Mouse (Mus musculus) liver, embryonic 11.5 days (tissue): ENCODE data around the gene Prph. TPM values are rescaled to one million over a fixed set of nuclear protein-coding genes. Genes with fewer than 3 reads are reported as not detected.
"Not testable (repeated sequence)": the region's sequence is repeated elsewhere in the genome, so short reads cannot be mapped to it uniquely, and the experiment has no call there.

ENCODE experiments used
- ATAC-seq: fragments of 200-750 bp; cut with Nextera tagmentation; replicated peaks from 2 replicates; pipeline ENCODE4 v1.8.0; 2017; ENCODE audit warnings: moderate number of reproducible peaks, mild to moderate bottlenecking, moderate TSS enrichment, moderate library complexity; ENCODE audit not compliant: low FRiP score
- DNase-seq: peaks from one replicate; pipeline ENCODE4 v3.0.0-alpha.2; 2017; ENCODE audit warnings: low spot score
- H3K27ac ChIP-seq: fragments of 300-500 bp; sonication (generic); 2 replicates; pipeline ENCODE4 v1.5.1; 2014; ENCODE audit warnings: mild to moderate bottlenecking, low read depth, low read length, control low read depth
- H3K27me3 ChIP-seq: fragments of 300-500 bp; sonication (generic); replicated peaks from 2 replicates; pipeline ENCODE4 v1.6.1; 2014; ENCODE audit warnings: low read length, mixed read lengths; ENCODE audit not compliant: control insufficient read depth, insufficient read depth
- H3K36me3 ChIP-seq: fragments of 300-500 bp; sonication (generic); 2 replicates; pipeline ENCODE4 v1.6.1; 2014; ENCODE audit warnings: mild to moderate bottlenecking, low read length, moderate library complexity, mixed read lengths; ENCODE audit not compliant: control insufficient read depth, insufficient read depth
- H3K4me1 ChIP-seq: fragments of 300-500 bp; sonication (generic); replicated peaks from 2 replicates; pipeline ENCODE4 v1.6.1; 2014; ENCODE audit warnings: low read length, mixed read lengths; ENCODE audit not compliant: control insufficient read depth, insufficient read depth
- H3K4me2 ChIP-seq: fragments of 300-500 bp; sonication (generic); 2 replicates; pipeline ENCODE4 v1.6.1; 2014; ENCODE audit warnings: mild to moderate bottlenecking, control low read depth, moderate library complexity
- H3K4me3 ChIP-seq: fragments of 300-500 bp; sonication (generic); 2 replicates; pipeline ENCODE4 v1.5.1; 2014; ENCODE audit warnings: low read depth, low read length, control low read depth
- H3K9ac ChIP-seq: fragments of 300-500 bp; sonication (generic); 2 replicates; pipeline ENCODE4 v1.6.1; 2014; ENCODE audit warnings: low read depth, low read length, control low read depth
- H3K9me3 ChIP-seq: fragments of 300-500 bp; sonication (generic); 2 replicates; pipeline ENCODE4 v1.6.1; 2016; ENCODE audit warnings: low read length, inconsistent platforms, mixed read lengths; ENCODE audit not compliant: control insufficient read depth
- WGBS: fragments of 180-500 bp; shearing (Covaris S2); extraction: QIAGEN DNeasy Blood & Tissue Kit; methylation state at CpG from one replicate; pipeline ENCODE4 v1.1.7; 2014; 5-methylcytosine and 5-hydroxymethylcytosine counted together
- polyA plus RNA-seq: library from polyadenylated mRNA; unstranded; fragments of >200 nt; fragmentation: Nextera tagmentation; extraction: Ambion mirVana; gene quantifications from 2 replicates; pipeline ENCODE4 v1.2.1, GENCODE M21; 2014

Gene Prph
- polyA plus RNA-seq, 1 experiment from 2014 or later = 0.36 TPM

- Histone ChIP-seq H3K4me1 (peaks cover 13% of the 10 kb centered on the region; the same call in 1 of the 2 replicates), H3K4me2 (no peak overlapping the region), H3K9me3 (no peaks in the 10 kb centered on the region), H3K27me3 (peaks cover 65% of the 10 kb centered on the region), H3K27ac (no peak overlapping the region), H3K36me3 (no peaks in the 10 kb centered on the region), H3K9ac (no peak overlapping the region), H3K4me3 (no peak overlapping the region)
- no peak for DNase-seq
- no peak for ATAC-seq
- 14% methylated on average over 9 of the region's 9 CpGs for WGBS
Observed at GRCm38 (mm10) chr15:99053373-99053772, 1.6 kb upstream of the Prph start.

- peaks cover 78% of the 10 kb centered on the region for H3K27me3 ChIP-seq
- H3K9ac ChIP-seq = no peak overlapping the region; the same call in 1 of the 2 replicates
- ATAC-seq (peak; percentile 43), DNase-seq (no peak)
- H3K9me3 ChIP-seq = no peaks in the 10 kb centered on the region
- peak overlapping the region; percentile 35 for H3K4me3 ChIP-seq
- WGBS = under 1% methylated on average over 37 of the region's 37 CpGs
- H3K4me1 ChIP-seq = peaks cover 13% of the 10 kb centered on the region; the same call in 1 of the 2 replicates
- no peak overlapping the region for H3K27ac ChIP-seq
- H3K4me2 ChIP-seq = peak overlapping the region; percentile 66
- no peaks in the 10 kb centered on the region for H3K36me3 ChIP-seq
Observed at GRCm38 (mm10) chr15:99055511-99055961, 562 bp downstream of the Prph start.

- Histone ChIP-seq H3K27me3 (peaks cover 78% of the 10 kb centered on the region), H3K9ac (no peak overlapping the region), H3K4me2 (peak overlapping the region; percentile 66), H3K36me3 (no peaks in the 10 kb centered on the region), H3K27ac (no peak overlapping the region), H3K4me3 (peak overlapping the region; percentile 35; the same call in 1 of the 2 replicates), H3K4me1 (peaks cover 13% of the 10 kb centered on the region; the same call in 1 of the 2 replicates), H3K9me3 (no peaks in the 10 kb centered on the region)
- WGBS = 11% methylated on average over 14 of the region's 14 CpGs
- ATAC-seq = 0 out of 2 replicates have a peak, but pooled peaks have one; percentile 10
- DNase-seq = no peak
Observed at GRCm38 (mm10) chr15:99056332-99056731, 1.4 kb downstream of the Prph start.

GRCm38 (mm10) chr15:99065557-99066165 is 10.7 kb downstream of the Prph start:
- 72% methylated on average over 12 of the region's 12 CpGs for WGBS
- no peak overlapping the region for H3K4me2 ChIP-seq
- H3K27ac ChIP-seq = no peak overlapping the region
- H3K9ac ChIP-seq = no peak overlapping the region
- DNase-seq = no peak
- no peaks in the 10 kb centered on the region for H3K36me3 ChIP-seq
- no peak overlapping the region for H3K4me3 ChIP-seq
- no peaks in the 10 kb centered on the region for H3K9me3 ChIP-seq
- no peaks in the 10 kb centered on the region for H3K4me1 ChIP-seq
- peaks cover 6% of the 10 kb centered on the region for H3K27me3 ChIP-seq
- ATAC-seq = no peak

- H3K27me3 ChIP-seq = 0 out of 2 replicates have a peak, but pooled peaks cover 4% of the 10 kb centered on the region
- H3K4me3 ChIP-seq = no peak overlapping the region
- 76% methylated on average over 1 of the region's 1 CpGs for WGBS
- H3K9ac ChIP-seq = no peak overlapping the region
- H3K27ac ChIP-seq = no peak overlapping the region
- no peak overlapping the region for H3K4me2 ChIP-seq
- DNase-seq = no peak
- H3K4me1 ChIP-seq = peaks cover 11% of the 10 kb centered on the region
- H3K9me3 ChIP-seq = no peaks in the 10 kb centered on the region
- H3K36me3 ChIP-seq = peaks cover 3% of the 10 kb centered on the region; the same call in 1 of the 2 replicates
- no peak for ATAC-seq
Observed at GRCm38 (mm10) chr15:99071988-99072387, 17.0 kb downstream of the Prph start.

- peak within 1 kb of the TSS; percentile 85 for H3K4me3 ChIP-seq
- no peak for DNase-seq
- peak within 1 kb of the TSS; percentile 80 for H3K4me2 ChIP-seq
- 0 out of 2 replicates have a peak, but pooled peaks cover 4% of the 10 kb centered on the region for H3K27me3 ChIP-seq
- peaks cover 15% of the 10 kb centered on the region for H3K4me1 ChIP-seq
- H3K9ac ChIP-seq = peak within 1 kb of the TSS; percentile 90
- peaks cover 16% of the 10 kb centered on the region; the same call in 1 of the 2 replicates for H3K36me3 ChIP-seq
- H3K27ac ChIP-seq = peak within 1 kb of the TSS; percentile 88
- H3K9me3 ChIP-seq = no peaks in the 10 kb centered on the region
- WGBS = 18% methylated on average over 9 of the region's 9 CpGs
- peak; percentile 39 for ATAC-seq
Observed at GRCm38 (mm10) chr15:99074019-99074599, 19.1 kb downstream of the Prph start, which contains the start of gene Troap. TSS of gene Troap (plus strand) at chr15:99074575.

GRCm38 (mm10) chr15:99074600-99075333 is 19.8 kb downstream of the Prph start:
- peak overlapping the region; percentile 88 for H3K27ac ChIP-seq
- under 1% methylated on average over 44 of the region's 44 CpGs for WGBS
- DNase-seq (peak; percentile 95), ATAC-seq (peak; percentile 92)
- H3K4me3 ChIP-seq = peak overlapping the region; percentile 85
- peaks cover 16% of the 10 kb centered on the region; the same call in 1 of the 2 replicates for H3K36me3 ChIP-seq
- no peaks in the 10 kb centered on the region for H3K9me3 ChIP-seq
- peaks cover 15% of the 10 kb centered on the region for H3K4me1 ChIP-seq
- no peaks in the 10 kb centered on the region for H3K27me3 ChIP-seq
- peak overlapping the region; percentile 90 for H3K9ac ChIP-seq
- H3K4me2 ChIP-seq = peak overlapping the region; percentile 80

- Histone ChIP-seq H3K9ac (peak overlapping the region; percentile 90), H3K4me3 (peak overlapping the region; percentile 85), H3K4me2 (peak overlapping the region; percentile 80), H3K4me1 (peaks cover 15% of the 10 kb centered on the region), H3K36me3 (peaks cover 20% of the 10 kb centered on the region; the same call in 1 of the 2 replicates)
- not testable (repeated sequence) for H3K27me3 ChIP-seq, H3K27ac ChIP-seq, DNase-seq, ATAC-seq, H3K9me3 ChIP-seq
- WGBS = 99% methylated on average over 3 of the region's 3 CpGs
Observed at GRCm38 (mm10) chr15:99076011-99076410, 21.0 kb downstream of the Prph start.
